16 mouse cellular contexts compared by ENCODE assay signal in the genomic region with DNA sequence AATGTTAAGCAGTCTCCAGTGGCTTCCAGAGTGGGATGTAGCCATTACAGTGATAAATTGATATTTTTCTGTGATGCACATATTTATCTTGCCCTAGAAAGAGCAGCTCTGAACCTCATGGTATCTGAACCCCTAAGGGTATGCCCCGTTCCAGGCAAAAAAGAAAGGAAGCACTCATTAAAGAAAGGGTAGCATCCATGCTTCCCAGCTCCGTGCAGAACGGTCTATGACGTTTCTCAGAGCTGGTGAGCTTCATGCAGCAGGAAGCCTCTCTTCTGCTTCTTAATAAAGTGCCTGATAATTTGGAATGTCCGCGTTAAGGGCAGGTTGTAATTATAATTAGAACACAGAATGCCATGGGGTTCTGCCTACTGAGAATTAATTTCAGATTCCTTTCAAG. TPM values are rescaled to one million over a fixed set of nuclear protein-coding genes. Genes with fewer than 3 reads are reported as not detected.
DNase-seq lines count a peak whose midpoint lies in the region; ATAC-seq and TF ChIP-seq lines count a peak whose summit lies in the region.
"Had no signal": no experiment of that assay in that cellular context is flagged by ENCODE, and none has a peak within 500 bp of the region (broad histone marks: within the 10 kb centered on the region; RNA-seq: fewer than 3 reads in every experiment).

No protein-coding gene starts in this region.

- no peak overlapping the region for H3K9ac ChIP-seq in forebrain, embryonic 14.5 days (ENCODE audit: low read length)
- H3K9ac ChIP-seq in forebrain, embryonic 11.5 days (ENCODE audit: low read length): no peak overlapping the region
- H3K9ac ChIP-seq in hindbrain, embryonic 14.5 days: 0 out of 2 replicates have a peak overlapping the region, but pooled peaks have one; percentile 17
- no peak overlapping the region for H3K9ac ChIP-seq in hindbrain, postnatal 0 days (replicated peaks; ENCODE audit: low read length)
- 0 out of 2 replicates have a peak overlapping the region, but pooled peaks have one; percentile 11 for H3K9ac ChIP-seq in neural tube, embryonic 14.5 days (replicated peaks; ENCODE audit: low read depth, low read length)
- H3K9ac ChIP-seq: liver, embryonic 13.5 days; neural tube, embryonic 12.5 days had no signal

- peak; percentile 17 for DNase-seq in forebrain, embryonic 14.5 days (ENCODE audit: low spot score)
- no peak for DNase-seq in forebrain, embryonic 11.5 days (ENCODE audit: low spot score)
- DNase-seq in hindbrain, embryonic 14.5 days (ENCODE audit: low spot score): peak; percentile 30
- no peak for DNase-seq in hindbrain, embryonic 10.5 days (ENCODE audit: low spot score)
- DNase-seq in hindbrain, postnatal 0 days (ENCODE audit: low spot score): peak; percentile 23
- no peak for DNase-seq in adrenal gland, postnatal 36 days
- DNase-seq: cerebellum, adult 8-10 months; gastrocnemius, postnatal 10 days; liver, embryonic 13.5 days; lung, adult 2 months; lung, postnatal 14 days had no signal

- H3K27ac ChIP-seq in forebrain, embryonic 14.5 days (ENCODE audit: low read depth, low read length): no peak overlapping the region
- H3K27ac ChIP-seq in forebrain, embryonic 11.5 days (ENCODE audit: low read depth, low read length): no peak overlapping the region
- peak overlapping the region; percentile 28 for H3K27ac ChIP-seq in hindbrain, embryonic 14.5 days
- H3K27ac ChIP-seq in hindbrain, embryonic 10.5 days: no peak overlapping the region
- no peak overlapping the region for H3K27ac ChIP-seq in hindbrain, postnatal 0 days
- H3K27ac ChIP-seq in neural tube, embryonic 14.5 days (ENCODE audit: low read depth, low read length): peak overlapping the region; percentile 34; the same call in 1 of the 2 replicates
- H3K27ac ChIP-seq: heart, embryonic 10.5 days; layer of hippocampus, adult 2 months; liver, embryonic 13.5 days; neural tube, embryonic 12.5 days had no signal

- no peaks in the 10 kb centered on the region for H3K4me1 ChIP-seq in forebrain, embryonic 14.5 days (ENCODE audit: control insufficient read depth, insufficient read depth, low read length)
- no peaks in the 10 kb centered on the region for H3K4me1 ChIP-seq in forebrain, embryonic 11.5 days (replicated peaks; ENCODE audit: control insufficient read depth, insufficient read depth, low read length)
- peaks cover 10% of the 10 kb centered on the region; the same call in 1 of the 2 replicates for H3K4me1 ChIP-seq in hindbrain, embryonic 14.5 days (replicated peaks; ENCODE audit: control insufficient read depth, insufficient read depth, low read length)
- peaks cover 12% of the 10 kb centered on the region; the same call in 1 of the 2 replicates for H3K4me1 ChIP-seq in hindbrain, embryonic 10.5 days (replicated peaks)
- H3K4me1 ChIP-seq in hindbrain, postnatal 0 days (ENCODE audit: insufficient read depth, low read length): no peaks in the 10 kb centered on the region
- no peaks in the 10 kb centered on the region for H3K4me1 ChIP-seq in neural tube, embryonic 14.5 days (ENCODE audit: control insufficient read depth, insufficient read depth, low read length)
- H3K4me1 ChIP-seq: neural tube, embryonic 12.5 days had no signal

- no peak for ATAC-seq in forebrain, embryonic 14.5 days
- no peak for ATAC-seq in forebrain, embryonic 11.5 days (replicated peaks; ENCODE audit: low FRiP score)
- peak; percentile 40 for ATAC-seq in hindbrain, embryonic 14.5 days (ENCODE audit: low FRiP score)
- no peak for ATAC-seq in hindbrain, postnatal 0 days
- ATAC-seq in neural tube, embryonic 14.5 days (ENCODE audit: low read depth): peak; percentile 46
- ATAC-seq: intestine, postnatal 0 days had no signal

- WGBS in forebrain, embryonic 14.5 days: 29% methylated on average over 6 of the region's 6 CpGs
- WGBS in forebrain, embryonic 11.5 days: 58% methylated on average over 6 of the region's 6 CpGs
- WGBS in hindbrain, embryonic 14.5 days: 48% methylated on average over 6 of the region's 6 CpGs
- WGBS in hindbrain, embryonic 10.5 days: 81% methylated on average over 6 of the region's 6 CpGs
- WGBS in hindbrain, postnatal 0 days: 48% methylated on average over 6 of the region's 6 CpGs
- 42% methylated on average over 6 of the region's 6 CpGs for WGBS in neural tube, embryonic 14.5 days

- H3K4me3 ChIP-seq in forebrain, embryonic 14.5 days (ENCODE audit: low read depth, low read length): no peak overlapping the region
- H3K4me3 ChIP-seq in forebrain, embryonic 11.5 days (ENCODE audit: low read depth, low read length): no peak overlapping the region
- no peak overlapping the region for H3K4me3 ChIP-seq in hindbrain, embryonic 14.5 days (replicated peaks; ENCODE audit: low read length)
- no peak overlapping the region for H3K4me3 ChIP-seq in hindbrain, embryonic 10.5 days
- H3K4me3 ChIP-seq in hindbrain, postnatal 0 days (ENCODE audit: low read length): no peak overlapping the region
- no peak overlapping the region for H3K4me3 ChIP-seq in neural tube, embryonic 14.5 days (ENCODE audit: low read depth, low read length)
- H3K4me3 ChIP-seq: heart, embryonic 10.5 days; layer of hippocampus, adult 2 months; liver, embryonic 13.5 days; neural tube, embryonic 12.5 days had no signal

- 0 out of 2 replicates have a peak overlapping the region, but pooled peaks have one; percentile 14 for H3K4me2 ChIP-seq in forebrain, embryonic 14.5 days (ENCODE audit: low read length)
- no peak overlapping the region for H3K4me2 ChIP-seq in forebrain, embryonic 11.5 days (ENCODE audit: low read depth, low read length, severe bottlenecking)
- H3K4me2 ChIP-seq in hindbrain, embryonic 14.5 days (replicated peaks): peak overlapping the region; percentile 26
- peak overlapping the region; percentile 26; the same call in 1 of the 2 replicates for H3K4me2 ChIP-seq in hindbrain, postnatal 0 days (ENCODE audit: low read depth, low read length)
- H3K4me2 ChIP-seq in neural tube, embryonic 14.5 days (ENCODE audit: low read depth, low read length): peak overlapping the region; percentile 17; the same call in 1 of the 2 replicates
- H3K4me2 ChIP-seq: liver, embryonic 13.5 days; neural tube, embryonic 12.5 days had no signal

- no peaks in the 10 kb centered on the region for H3K36me3 ChIP-seq in forebrain, embryonic 14.5 days (ENCODE audit: control insufficient read depth, insufficient read depth, low read length)
- no peaks in the 10 kb centered on the region for H3K36me3 ChIP-seq in forebrain, embryonic 11.5 days (ENCODE audit: control insufficient read depth, insufficient read depth, low read length)
- H3K36me3 ChIP-seq in hindbrain, embryonic 14.5 days (replicated peaks; ENCODE audit: control insufficient read depth, insufficient read depth): no peaks in the 10 kb centered on the region
- no peaks in the 10 kb centered on the region for H3K36me3 ChIP-seq in hindbrain, embryonic 10.5 days
- no peaks in the 10 kb centered on the region for H3K36me3 ChIP-seq in hindbrain, postnatal 0 days (ENCODE audit: insufficient read depth, low read length)
- H3K36me3 ChIP-seq in neural tube, embryonic 14.5 days (ENCODE audit: control insufficient read depth, insufficient read depth, low read length): no peaks in the 10 kb centered on the region
- H3K36me3 ChIP-seq: heart, embryonic 10.5 days; liver, embryonic 13.5 days; neural tube, embryonic 12.5 days had no signal

- TF ChIP-seq CTCF in hindbrain, postnatal 0 days (IDR thresholded peaks at IDR 0.05; ENCODE audit: low read depth): no peak

- no peaks in the 10 kb centered on the region for H3K9me3 ChIP-seq in forebrain, embryonic 14.5 days (replicated peaks; ENCODE audit: control insufficient read depth, low read length)
- no peaks in the 10 kb centered on the region for H3K9me3 ChIP-seq in forebrain, embryonic 11.5 days (ENCODE audit: control insufficient read depth, low read length)
- H3K9me3 ChIP-seq in hindbrain, embryonic 14.5 days (ENCODE audit: control insufficient read depth, low read length): no peaks in the 10 kb centered on the region
- no peaks in the 10 kb centered on the region for H3K9me3 ChIP-seq in hindbrain, embryonic 10.5 days
- H3K9me3 ChIP-seq in hindbrain, postnatal 0 days (ENCODE audit: low read length): no peaks in the 10 kb centered on the region
- no peaks in the 10 kb centered on the region for H3K9me3 ChIP-seq in neural tube, embryonic 14.5 days (ENCODE audit: control insufficient read depth, low read length)
- H3K9me3 ChIP-seq: heart, embryonic 10.5 days; liver, embryonic 13.5 days; neural tube, embryonic 12.5 days had no signal

- H3K27me3 ChIP-seq in forebrain, embryonic 14.5 days (replicated peaks; ENCODE audit: control insufficient read depth, insufficient read depth, low read length): no peaks in the 10 kb centered on the region
- H3K27me3 ChIP-seq in forebrain, embryonic 11.5 days (ENCODE audit: control insufficient read depth, insufficient read depth, low read length): no peaks in the 10 kb centered on the region
- no peaks in the 10 kb centered on the region for H3K27me3 ChIP-seq in hindbrain, embryonic 14.5 days (ENCODE audit: control insufficient read depth, insufficient read depth, low read length)
- H3K27me3 ChIP-seq in hindbrain, embryonic 10.5 days (ENCODE audit: insufficient read depth, poor library complexity, severe bottlenecking): peaks cover 9% of the 10 kb centered on the region; the same call in 1 of the 2 replicates
- H3K27me3 ChIP-seq in hindbrain, postnatal 0 days (ENCODE audit: insufficient read depth, low read length): no peaks in the 10 kb centered on the region
- H3K27me3 ChIP-seq in neural tube, embryonic 14.5 days (ENCODE audit: control insufficient read depth, insufficient read depth, low read length): no peaks in the 10 kb centered on the region
- H3K27me3 ChIP-seq: neural tube, embryonic 12.5 days had no signal

RNA-seq across cellular contexts. Expression of a gene that starts 46.5 kb away (rescaled TPM):
- polyA plus RNA-seq in forebrain, embryonic 14.5 days (2014; fragmentation: Nextera tagmentation; extraction: Ambion mirVana): 6.6 and 8.2 TPM in 2 replicates
- 16.8 and 17.7 TPM in 2 replicates for polyA plus RNA-seq in forebrain, embryonic 11.5 days (2014; fragmentation: Nextera tagmentation; extraction: Ambion mirVana)
- 12.2 and 12.9 TPM in 2 replicates for polyA plus RNA-seq in hindbrain, embryonic 14.5 days (2014; fragmentation: Nextera tagmentation; extraction: Ambion mirVana)
- polyA plus RNA-seq in hindbrain, embryonic 10.5 days (2016; fragmentation: Nextera tagmentation; extraction: Ambion mirVana): 26.2 and 27.4 TPM in 2 replicates
- total RNA-seq in hindbrain, postnatal 0 days (2014; rRNA removed): 11.3 and 15.9 TPM in 2 replicates
- 7.8 and 7.9 TPM in 2 replicates for polyA plus RNA-seq in hindbrain, postnatal 0 days (2015; fragmentation: Nextera tagmentation; extraction: Ambion mirVana)
- polyA plus RNA-seq in neural tube, embryonic 14.5 days (2014; fragmentation: Nextera tagmentation; extraction: Ambion mirVana): 11.5 and 14.0 TPM in 2 replicates
- 10 to 100 TPM; 28.0 to 51.3 TPM for total RNA-seq in adrenal gland, postnatal 36 days (2021)

Comparison
In these comparisons a context has a peak if more than half of its experiments do, and no peak if none do; other contexts are left out.
1. ATAC-seq: peak in hindbrain, embryonic 14.5 days (single experiment) and neural tube, embryonic 14.5 days (single experiment); none in forebrain, embryonic 14.5 days (single experiment), forebrain, embryonic 11.5 days (single experiment) and hindbrain, postnatal 0 days (single experiment).
2. DNase-seq: peak in forebrain, embryonic 14.5 days (single experiment), hindbrain, embryonic 14.5 days (single experiment) and hindbrain, postnatal 0 days (single experiment); none in forebrain, embryonic 11.5 days (single experiment), hindbrain, embryonic 10.5 days (single experiment) and adrenal gland, postnatal 36 days (0 of 2).
3. H3K27ac ChIP-seq: peak in hindbrain, embryonic 14.5 days (single experiment) and neural tube, embryonic 14.5 days (single experiment); none in forebrain, embryonic 14.5 days (single experiment), forebrain, embryonic 11.5 days (single experiment), hindbrain, embryonic 10.5 days (single experiment) and hindbrain, postnatal 0 days (single experiment).
4. H3K9ac ChIP-seq: peak in hindbrain, embryonic 14.5 days (single experiment) and neural tube, embryonic 14.5 days (single experiment); none in forebrain, embryonic 14.5 days (single experiment), forebrain, embryonic 11.5 days (single experiment) and hindbrain, postnatal 0 days (single experiment).